Mouse (Mus musculus) E14TG2a.4 (cell line): ENCODE data around the gene Syt12.

Experiments
- CTCF ChIP-seq: conservative IDR thresholded peaks from 2 replicates; pipeline ENCODE4 v1.5.1; 2014; ENCODE audit warnings: low read length
- NANOG ChIP-seq: IDR thresholded peaks from 2 replicates; pipeline ENCODE4 v1.6.1; 2014; ENCODE audit warnings: borderline replicate concordance, low read length, mixed read lengths

- TF ChIP-seq CTCF (no peak), NANOG (no peak)
Observed at GRCm38 (mm10) chr19:4447445-4447844, 29.8 kb downstream of the Syt12 start.
